Mouse (Mus musculus): ENCODE measurements around the gene Fah. TPM values are rescaled to one million over a fixed set of nuclear protein-coding genes. Genes with fewer than 3 reads are reported as not detected.
A peak's percentile ranks its signal among the peaks of the same experiment; 100 is the strongest.

Gene Fah
- polyA plus RNA-seq, 1 experiment from 2014 or later: 12.5 TPM

DNA sequence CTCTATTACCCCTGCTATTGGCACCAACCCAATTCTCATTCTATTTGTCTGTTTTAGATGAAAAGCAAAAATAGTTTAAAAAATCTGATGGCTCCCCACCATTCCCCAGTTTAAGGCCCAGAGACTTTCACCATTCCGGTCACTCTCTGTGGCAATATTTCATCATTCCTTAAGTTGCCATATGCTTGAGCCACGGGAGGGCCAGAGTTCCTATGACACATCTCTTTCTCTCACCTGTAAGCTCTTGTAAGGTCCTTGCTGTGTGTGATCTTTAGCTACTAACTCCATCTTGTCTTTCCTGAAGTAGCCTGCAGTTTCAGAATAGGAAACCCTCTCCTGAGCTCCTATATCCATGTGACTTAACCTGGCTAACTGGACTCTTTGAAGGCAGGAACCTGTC lies 12.4 kb upstream of the Fah start:
- Histone ChIP-seq H3K27me3 (ENCODE audit: control insufficient read depth, insufficient read depth, low read length) (no peaks in the 10 kb centered on the region), H3K9ac (ENCODE audit: low read length) (no peak overlapping the region), H3K27ac (replicated peaks) (no peak overlapping the region), H3K4me2 (replicated peaks; ENCODE audit: low read depth) (no peak overlapping the region), H3K9me3 (ENCODE audit: control insufficient read depth, low read length) (no peaks in the 10 kb centered on the region), H3K4me3 (ENCODE audit: low read depth, low read length) (no peak overlapping the region), H3K36me3 (ENCODE audit: control insufficient read depth, insufficient read depth, low read length) (peaks cover 2% of the 10 kb centered on the region; the same call in 1 of the 2 replicates), H3K4me1 (replicated peaks; ENCODE audit: control insufficient read depth, insufficient read depth) (no peaks in the 10 kb centered on the region)
- DNase-seq (ENCODE audit: low spot score) (no peak), ATAC-seq (ENCODE audit: low FRiP score, low TSS enrichment) (no peak)
- TF ChIP-seq EP300 (optimal IDR thresholded peaks at IDR 0.05) (no peak), CTCF (IDR thresholded peaks at IDR 0.05; ENCODE audit: low read depth) (no peak)
- 92% methylated on average over 2 of the region's 2 CpGs for WGBS

DNA sequence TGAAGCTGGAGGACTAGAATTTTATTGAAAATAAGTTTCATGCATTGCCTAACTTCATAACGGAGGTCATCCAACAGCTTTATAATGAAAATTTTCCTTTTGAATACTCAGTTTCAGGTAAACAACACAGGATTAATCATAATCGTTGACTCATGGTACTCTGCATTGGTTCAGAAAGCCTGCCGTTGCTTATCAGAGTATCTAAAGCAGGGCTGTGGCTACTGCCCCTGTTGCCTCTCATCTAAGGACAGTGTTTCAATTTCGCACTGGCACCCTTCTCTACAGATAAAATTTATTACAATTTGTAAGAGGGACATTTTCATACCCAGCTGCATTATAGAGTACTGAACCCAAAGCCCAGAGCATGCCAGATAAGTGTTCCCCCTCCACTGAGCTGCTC lies 5.9 kb upstream of the Fah start:
- H3K4me3 ChIP-seq (ENCODE audit: low read depth, low read length): no peak overlapping the region
- H3K36me3 ChIP-seq (ENCODE audit: control insufficient read depth, insufficient read depth, low read length): no peaks in the 10 kb centered on the region
- no peak for ATAC-seq (ENCODE audit: low FRiP score, low TSS enrichment)
- DNase-seq (ENCODE audit: low spot score): no peak
- no peak overlapping the region for H3K27ac ChIP-seq (replicated peaks)
- no peak overlapping the region for H3K9ac ChIP-seq (ENCODE audit: low read length)
- no peak for TF ChIP-seq CTCF (IDR thresholded peaks at IDR 0.05; ENCODE audit: low read depth)
- TF ChIP-seq EP300 (optimal IDR thresholded peaks at IDR 0.05): no peak
- H3K9me3 ChIP-seq (ENCODE audit: control insufficient read depth, low read length): no peaks in the 10 kb centered on the region
- no peaks in the 10 kb centered on the region for H3K27me3 ChIP-seq (ENCODE audit: control insufficient read depth, insufficient read depth, low read length)
- WGBS: 68% methylated on average over 4 of the region's 4 CpGs
- no peak overlapping the region for H3K4me2 ChIP-seq (replicated peaks; ENCODE audit: low read depth)
- H3K4me1 ChIP-seq (replicated peaks; ENCODE audit: control insufficient read depth, insufficient read depth): no peaks in the 10 kb centered on the region

- 79% methylated on average over 1 of the region's 1 CpGs for WGBS
- Histone ChIP-seq H3K9ac (ENCODE audit: low read length) (no peak overlapping the region), H3K9me3 (ENCODE audit: control insufficient read depth, low read length) (no peaks in the 10 kb centered on the region), H3K4me2 (replicated peaks; ENCODE audit: low read depth) (no peak overlapping the region), H3K4me1 (replicated peaks; ENCODE audit: control insufficient read depth, insufficient read depth) (no peaks in the 10 kb centered on the region), H3K27me3 (ENCODE audit: control insufficient read depth, insufficient read depth, low read length) (no peaks in the 10 kb centered on the region), H3K36me3 (ENCODE audit: control insufficient read depth, insufficient read depth, low read length) (no peaks in the 10 kb centered on the region), H3K4me3 (ENCODE audit: low read depth, low read length) (no peak overlapping the region), H3K27ac (replicated peaks) (no peak overlapping the region)
- DNase-seq (ENCODE audit: low spot score) (no peak), ATAC-seq (ENCODE audit: low FRiP score, low TSS enrichment) (no peak)
- TF ChIP-seq CTCF (IDR thresholded peaks at IDR 0.05; ENCODE audit: low read depth): no peak
- no peak for TF ChIP-seq EP300 (optimal IDR thresholded peaks at IDR 0.05)
These were observed 5.1 kb upstream of the Fah start for GRCm38 (mm10) chr7:84611609-84612008.

- H3K27me3 ChIP-seq (ENCODE audit: control insufficient read depth, insufficient read depth, low read length): no peaks in the 10 kb centered on the region
- H3K9me3 ChIP-seq (ENCODE audit: control insufficient read depth, low read length): no peaks in the 10 kb centered on the region
- peak overlapping the region; percentile 63 for H3K9ac ChIP-seq (ENCODE audit: low read length)
- no peaks in the 10 kb centered on the region for H3K4me1 ChIP-seq (replicated peaks; ENCODE audit: control insufficient read depth, insufficient read depth)
- peak overlapping the region; percentile 96 for H3K4me2 ChIP-seq (replicated peaks; ENCODE audit: low read depth)
- no peak for TF ChIP-seq EP300 (optimal IDR thresholded peaks at IDR 0.05)
- TF ChIP-seq CTCF (IDR thresholded peaks at IDR 0.05; ENCODE audit: low read depth): no peak
- H3K4me3 ChIP-seq (ENCODE audit: low read depth, low read length): peak overlapping the region; percentile 57
- H3K36me3 ChIP-seq (ENCODE audit: control insufficient read depth, insufficient read depth, low read length): no peaks in the 10 kb centered on the region
- H3K27ac ChIP-seq (replicated peaks): peak overlapping the region; percentile 61
- DNase-seq (ENCODE audit: low spot score) (peak; percentile 90), ATAC-seq (ENCODE audit: low FRiP score, low TSS enrichment) (peak; percentile 94)
- 0% methylated on average over 35 of the region's 36 CpGs for WGBS
These were observed 724 bp downstream of the Fah start for GRCm38 (mm10) chr7:84605704-84606292.

GRCm38 (mm10) chr7:84605033-84605687 lies 1.4 kb downstream of the Fah start:
- Histone ChIP-seq H3K27me3 (ENCODE audit: control insufficient read depth, insufficient read depth, low read length) (no peaks in the 10 kb centered on the region), H3K4me3 (ENCODE audit: low read depth, low read length) (peak overlapping the region; percentile 57), H3K4me1 (replicated peaks; ENCODE audit: control insufficient read depth, insufficient read depth) (no peaks in the 10 kb centered on the region), H3K36me3 (ENCODE audit: control insufficient read depth, insufficient read depth, low read length) (no peaks in the 10 kb centered on the region), H3K9me3 (ENCODE audit: control insufficient read depth, low read length) (no peaks in the 10 kb centered on the region), H3K4me2 (replicated peaks; ENCODE audit: low read depth) (peak overlapping the region; percentile 96), H3K27ac (replicated peaks) (peak overlapping the region; percentile 61), H3K9ac (ENCODE audit: low read length) (peak overlapping the region; percentile 63)
- DNase-seq (ENCODE audit: low spot score): no peak
- ATAC-seq (ENCODE audit: low FRiP score, low TSS enrichment): peak; percentile 53
- WGBS: 10% methylated on average over 19 of the region's 19 CpGs
- TF ChIP-seq EP300 (optimal IDR thresholded peaks at IDR 0.05) (no peak), CTCF (IDR thresholded peaks at IDR 0.05; ENCODE audit: low read depth) (no peak)

DNA sequence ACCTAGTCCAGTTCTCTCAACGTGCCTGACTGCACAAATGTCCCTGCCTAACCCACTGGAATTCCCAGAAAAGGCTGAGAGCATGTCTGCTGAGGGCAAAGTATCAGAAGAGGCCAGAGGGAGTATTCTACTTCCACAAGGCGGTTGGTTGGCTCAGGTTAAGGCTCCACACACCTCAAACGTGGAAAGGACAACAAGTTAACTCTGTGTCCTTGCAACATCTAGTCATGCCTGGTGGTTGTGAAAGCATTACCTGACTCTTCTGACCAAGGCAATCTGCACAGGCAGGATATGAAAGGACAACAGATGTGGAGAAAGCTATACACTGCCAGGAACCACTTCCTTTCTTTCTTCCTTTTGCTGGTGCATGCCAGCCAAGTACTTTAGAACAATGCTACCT lies 2.0 kb downstream of the Fah start:
- no peak overlapping the region for H3K4me3 ChIP-seq (ENCODE audit: low read depth, low read length)
- 56% methylated on average over 3 of the region's 3 CpGs for WGBS
- H3K4me1 ChIP-seq (replicated peaks; ENCODE audit: control insufficient read depth, insufficient read depth): no peaks in the 10 kb centered on the region
- DNase-seq (ENCODE audit: low spot score): peak; percentile 19
- H3K27ac ChIP-seq (replicated peaks): no peak overlapping the region
- no peak overlapping the region for H3K4me2 ChIP-seq (replicated peaks; ENCODE audit: low read depth)
- TF ChIP-seq CTCF (IDR thresholded peaks at IDR 0.05; ENCODE audit: low read depth) (no peak), EP300 (optimal IDR thresholded peaks at IDR 0.05) (no peak)
- H3K9ac ChIP-seq (ENCODE audit: low read length): no peak overlapping the region
- H3K9me3 ChIP-seq (ENCODE audit: control insufficient read depth, low read length): no peaks in the 10 kb centered on the region
- no peaks in the 10 kb centered on the region for H3K27me3 ChIP-seq (ENCODE audit: control insufficient read depth, insufficient read depth, low read length)
- no peaks in the 10 kb centered on the region for H3K36me3 ChIP-seq (ENCODE audit: control insufficient read depth, insufficient read depth, low read length)
- ATAC-seq (ENCODE audit: low FRiP score, low TSS enrichment): peak; percentile 9; the same call in 1 of the 2 replicates
